Mouse (Mus musculus) layer of hippocampus, adult 2 months (tissue): ENCODE data around the gene Gm28230. TPM values are rescaled to one million over a fixed set of nuclear protein-coding genes. Genes with fewer than 3 reads are reported as not detected.

Experiments
- DNase-seq, 2 experiments: peaks; one replicate each; pipeline ENCODE4 v3.0.0; 2022; ENCODE audit warnings: low spot score in 2 of 2
- H3K27ac ChIP-seq: fragments of 200-600 bp; 2 replicates; pipeline ENCODE4 v1.8.1; 2022
- H3K4me3 ChIP-seq: fragments of 200-600 bp; 2 replicates; pipeline ENCODE4 v1.8.1; 2022; ENCODE audit warnings: mild to moderate bottlenecking
- CTCF ChIP-seq: fragments of 200-600 bp; conservative IDR thresholded peaks from 2 replicates; pipeline ENCODE4 v1.8.1; 2022; ENCODE audit warnings: antibody characterized with exemption, mild to moderate bottlenecking, moderate library complexity
- total RNA-seq, 2 experiments: library from RNA; stranded (reverse); gene quantifications; 2 replicates each; pipeline ENCODE4 v1.2.3; 2021

The Gm28230 gene
- total RNA-seq, 2 experiments from 2014 or later, result not detected

- no peak for TF ChIP-seq CTCF
These were observed 10.4 kb downstream of the Gm28230 start for GRCm38 (mm10) chr2:74736688-74737577.

GRCm38 (mm10) chr2:74737578-74738070 is 11.1 kb downstream of the Gm28230 start:
- H3K27ac ChIP-seq, result no peak overlapping the region
- TF ChIP-seq CTCF, result no peak
- DNase-seq, result no peak
- H3K4me3 ChIP-seq, result no peak overlapping the region

More at GRCm38 (mm10) chr2:74736688-74737577, 10.4 kb downstream of the Gm28230 start:
- Histone ChIP-seq H3K4me3 (no peak overlapping the region), H3K27ac (no peak overlapping the region)
- DNase-seq, result no peak

- H3K27ac ChIP-seq, result no peak overlapping the region
- no peak overlapping the region for H3K4me3 ChIP-seq
- no peak for TF ChIP-seq CTCF
These were observed 12.3 kb downstream of the Gm28230 start for GRCm38 (mm10) chr2:74738623-74739475.

GRCm38 (mm10) chr2:74739476-74739800 is 12.9 kb downstream of the Gm28230 start:
- Histone ChIP-seq H3K4me3 (no peak overlapping the region), H3K27ac (no peak overlapping the region)
- DNase-seq, result no peak
- no peak for TF ChIP-seq CTCF

More at GRCm38 (mm10) chr2:74738623-74739475, 12.3 kb downstream of the Gm28230 start:
- DNase-seq, result no peak

DNA sequence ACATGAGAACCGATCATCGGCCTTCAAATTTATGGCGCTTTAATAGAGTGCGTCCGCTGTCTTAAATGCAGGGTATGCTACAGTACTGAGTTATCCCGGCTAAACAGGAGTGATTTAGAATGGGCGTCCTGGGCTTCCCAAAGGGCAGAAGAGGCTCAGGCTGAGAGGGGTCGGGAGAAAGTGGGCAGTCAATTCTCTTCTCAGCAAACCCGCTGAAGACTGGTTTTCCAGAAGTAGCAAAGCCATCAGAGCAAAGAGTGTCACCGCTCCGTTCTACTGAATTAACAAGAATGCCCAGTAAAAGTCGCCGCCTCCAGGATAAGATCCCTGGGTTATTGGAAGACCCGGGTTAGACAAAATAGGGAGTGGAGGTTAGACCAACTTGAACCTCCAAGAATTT is 13.3 kb downstream of the Gm28230 start:
- DNase-seq, result no peak
- Histone ChIP-seq H3K4me3 (no peak overlapping the region), H3K27ac (no peak overlapping the region)
- TF ChIP-seq CTCF, result no peak

- Histone ChIP-seq H3K4me3 (no peak overlapping the region), H3K27ac (no peak overlapping the region)
- DNase-seq, result no peak
- no peak for TF ChIP-seq CTCF
These were observed 14.0 kb downstream of the Gm28230 start for GRCm38 (mm10) chr2:74740311-74741091.

- no peak overlapping the region for H3K27ac ChIP-seq
- no peak for DNase-seq
- no peak for TF ChIP-seq CTCF
- H3K4me3 ChIP-seq, result no peak overlapping the region
These were observed 14.9 kb downstream of the Gm28230 start for GRCm38 (mm10) chr2:74741252-74741978.

DNA sequence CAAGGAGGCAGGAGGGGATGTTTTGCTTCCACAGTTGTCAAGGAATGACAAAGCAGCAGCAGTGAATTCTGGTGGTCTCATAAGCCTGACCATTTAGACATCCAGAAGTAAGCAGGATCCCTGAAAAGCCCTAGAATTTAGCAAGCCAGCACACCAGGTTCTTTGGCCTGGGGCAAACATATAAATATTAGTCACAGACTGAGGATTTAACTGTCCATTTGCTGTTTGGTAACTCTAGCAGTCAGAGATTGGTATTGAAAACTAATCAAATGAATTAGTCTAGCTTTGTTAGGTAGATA is 15.4 kb downstream of the Gm28230 start:
- H3K27ac ChIP-seq, result no peak overlapping the region
- TF ChIP-seq CTCF, result no peak
- DNase-seq, result no peak
- no peak overlapping the region for H3K4me3 ChIP-seq

DNA sequence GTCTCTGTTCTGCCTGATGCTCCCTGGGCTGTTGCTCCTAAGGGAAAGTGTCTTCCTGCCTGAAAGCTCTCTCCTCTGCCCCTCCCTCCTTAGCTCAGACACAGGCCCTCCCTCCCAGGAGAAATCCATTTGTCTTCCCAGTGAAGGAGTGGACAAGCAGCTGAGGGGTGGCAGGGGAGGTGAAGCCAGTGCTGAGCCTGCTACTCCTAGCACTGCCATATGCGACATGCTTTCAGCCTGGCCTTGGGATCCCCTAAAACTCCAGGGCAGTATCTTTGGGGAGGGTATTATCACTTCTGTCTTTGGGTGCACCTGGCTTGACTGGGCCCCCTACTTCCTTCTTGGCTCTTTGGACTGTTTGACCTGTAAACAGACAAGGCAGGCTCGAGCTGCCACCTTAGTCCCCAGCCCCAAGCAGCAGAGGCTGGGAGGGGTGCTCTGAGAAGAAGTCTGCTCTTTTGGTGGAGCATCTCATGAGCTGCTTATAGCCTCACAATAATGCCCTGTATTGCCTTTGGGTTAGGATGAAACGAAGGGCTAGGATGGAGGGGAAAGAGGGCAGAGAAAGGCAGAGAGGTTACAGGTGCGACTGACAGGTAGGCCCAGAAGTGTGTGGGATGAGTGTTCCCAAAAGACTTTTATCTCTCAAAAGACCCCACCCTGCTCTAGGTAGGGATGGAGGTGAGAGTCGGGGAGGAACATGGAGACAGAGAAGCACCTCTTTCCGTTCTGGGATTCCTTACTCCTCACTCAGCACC is 19.2 kb downstream of the Gm28230 start:
- Histone ChIP-seq H3K4me3 (no peak overlapping the region), H3K27ac (no peak overlapping the region)
- DNase-seq, result no peak
- no peak for TF ChIP-seq CTCF

DNA sequence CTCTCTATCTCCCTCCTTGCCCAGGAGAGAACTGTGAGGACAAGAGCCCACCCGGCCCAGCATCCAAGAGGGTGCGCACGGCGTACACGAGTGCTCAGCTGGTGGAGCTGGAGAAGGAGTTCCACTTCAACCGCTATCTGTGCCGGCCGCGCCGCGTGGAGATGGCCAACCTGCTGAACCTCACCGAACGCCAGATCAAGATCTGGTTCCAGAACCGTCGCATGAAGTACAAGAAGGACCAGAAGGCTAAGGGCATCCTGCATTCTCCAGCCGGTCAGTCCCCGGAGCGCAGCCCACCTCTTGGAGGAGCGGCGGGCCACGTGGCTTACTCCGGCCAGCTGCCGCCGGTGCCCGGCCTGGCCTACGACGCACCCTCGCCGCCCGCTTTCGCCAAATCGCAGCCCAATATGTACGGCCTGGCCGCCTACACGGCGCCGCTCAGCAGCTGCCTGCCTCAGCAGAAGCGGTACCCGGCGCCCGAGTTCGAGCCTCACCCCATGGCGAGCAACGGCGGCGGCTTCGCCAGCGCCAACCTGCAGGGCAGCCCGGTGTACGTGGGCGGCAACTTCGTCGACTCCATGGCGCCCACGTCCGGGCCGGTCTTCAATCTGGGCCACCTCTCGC is 19.9 kb downstream of the Gm28230 start:
- no peak for DNase-seq
- no peak overlapping the region for H3K4me3 ChIP-seq
- H3K27ac ChIP-seq, result no peak overlapping the region
- no peak for TF ChIP-seq CTCF

DNA sequence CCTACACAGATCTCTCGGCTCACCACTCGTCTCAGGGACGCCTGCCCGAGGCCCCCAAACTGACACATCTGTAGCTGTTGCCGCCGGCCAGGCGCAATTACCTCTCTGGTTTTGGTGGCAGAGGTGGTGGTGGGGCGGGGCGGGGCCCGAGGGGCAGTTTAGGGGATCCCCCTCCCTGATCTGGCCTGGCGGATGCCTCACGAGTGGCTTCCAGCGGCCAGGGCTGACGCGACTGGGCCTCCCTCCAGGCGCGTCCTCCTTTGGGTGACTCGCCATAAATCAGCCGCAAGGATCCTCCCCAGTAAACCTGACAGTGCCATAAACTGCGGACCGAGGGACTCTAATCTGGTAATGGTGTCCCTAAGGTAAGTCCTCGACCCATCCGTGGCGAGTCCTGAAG is 20.5 kb downstream of the Gm28230 start:
- Histone ChIP-seq H3K27ac (no peak overlapping the region), H3K4me3 (no peak overlapping the region)
- no peak for DNase-seq
- no peak for TF ChIP-seq CTCF
